27 mouse cellular contexts compared by ENCODE assay signal in genomic region chr10:77724855-77725254, GRCm38 (mm10). TPM values are rescaled to one million over a fixed set of nuclear protein-coding genes. Genes with fewer than 3 reads are reported as not detected.
A peak's percentile ranks its signal among the peaks of the same experiment; 100 is the strongest.
DNase-seq lines count a peak whose midpoint lies in the region; ATAC-seq and TF ChIP-seq lines count a peak whose summit lies in the region.
"Had no signal": no experiment of that assay in that cellular context is flagged by ENCODE, and none has a peak within 500 bp of the region (broad histone marks: within the 10 kb centered on the region; RNA-seq: fewer than 3 reads in every experiment).

No protein-coding gene starts in this region.

- no peak; the same call in 1 of the 2 replicates for TF ChIP-seq RAD21 in CH12.LX (IDR thresholded peaks at IDR 0.05; ENCODE audit: low read depth, low read length)

- no peak overlapping the region for H3K9ac ChIP-seq in liver, adult 2 months (ENCODE audit: low read depth, low read length)
- no peak overlapping the region for H3K9ac ChIP-seq in liver, embryonic 12.5 days
- no peak overlapping the region for H3K9ac ChIP-seq in CH12.LX (ENCODE audit: insufficient read depth, low read depth)
- H3K9ac ChIP-seq in heart, adult 2 months (ENCODE audit: low read depth, low read length), result no peak overlapping the region
- H3K9ac ChIP-seq: neural tube, embryonic 12.5 days had no signal

- H3K4me3 ChIP-seq in liver, adult 2 months (ENCODE audit: insufficient read depth, low read depth, low read length), result no peak overlapping the region
- H3K4me3 ChIP-seq in liver, embryonic 12.5 days, result no peak overlapping the region
- H3K4me3 ChIP-seq in CH12.LX (replicated peaks in 1 of 3; ENCODE audit: low read depth in 2 of 3, low read length in 2 of 3, poor library complexity in 1 of 3), result no peak overlapping the region
- H3K4me3 ChIP-seq in heart, adult 2 months, result no peak overlapping the region
- H3K4me3 ChIP-seq: left cerebral cortex, adult 2 months; limb, embryonic 10.5 days; neural tube, embryonic 12.5 days had no signal

- in situ Hi-C loops in CH12.LX (cut with MboI; ENCODE audit: low pct_ligation_motif_present, low pct_unique_long_range_greater_than_20kb, low sequenced_read_pairs), result no loop called here

- no peak overlapping the region for H3K4me2 ChIP-seq in liver, embryonic 12.5 days
- no peak overlapping the region for H3K4me2 ChIP-seq in CH12.LX (ENCODE audit: insufficient read depth, low read depth, poor library complexity, severe bottlenecking)
- H3K4me2 ChIP-seq: midbrain, embryonic 11.5 days; neural tube, embryonic 12.5 days had no signal

- peak; percentile 25; the same call in 1 of the 2 replicates for TF ChIP-seq CTCF in liver, adult 2 months (IDR thresholded peaks at IDR 0.05; ENCODE audit: low read depth, low read length)
- peak in 1 of 2 experiments; percentile 33; a peak in 2 of 4 replicates for TF ChIP-seq CTCF in CH12.LX (conservative IDR thresholded peaks at IDR 0.05 in 1 of 2, IDR thresholded peaks at IDR 0.05 in 1 of 2; ENCODE audit: low read depth in 2 of 2, low read length in 2 of 2)
- no peak for TF ChIP-seq CTCF in heart, adult 2 months (IDR thresholded peaks at IDR 0.05)

- no peaks in the 10 kb centered on the region for H3K9me3 ChIP-seq in liver, embryonic 12.5 days (replicated peaks)
- peaks cover 10% of the 10 kb centered on the region for H3K9me3 ChIP-seq in CH12.LX (replicated peaks; ENCODE audit: low read length)
- H3K9me3 ChIP-seq: limb, embryonic 10.5 days; neural tube, embryonic 12.5 days had no signal

- H3K79me2 ChIP-seq in liver, adult 2 months (ENCODE audit: control insufficient read depth, insufficient read depth, low read length), result no peaks in the 10 kb centered on the region
- H3K79me2 ChIP-seq in CH12.LX (replicated peaks; ENCODE audit: control insufficient read depth, extremely low read depth, insufficient read depth, poor library complexity, severe bottlenecking), result no peaks in the 10 kb centered on the region
- no peaks in the 10 kb centered on the region for H3K79me2 ChIP-seq in heart, adult 2 months (replicated peaks; ENCODE audit: control insufficient read depth, insufficient read depth, low read length)

- intact Hi-C loops in heart, adult 2 months (cut with DNase I), result no loop called here
- intact Hi-C loops in gastrocnemius, postnatal 14 days (cut with DNase I; ENCODE audit: low total_unique reads), result no loop called here

- no peaks in the 10 kb centered on the region for H3K36me3 ChIP-seq in liver, adult 2 months (ENCODE audit: control insufficient read depth, insufficient read depth, low read length)
- H3K36me3 ChIP-seq in liver, embryonic 12.5 days, result no peaks in the 10 kb centered on the region
- no peaks in the 10 kb centered on the region for H3K36me3 ChIP-seq in CH12.LX (replicated peaks in 1 of 2; ENCODE audit: control insufficient read depth in 1 of 2, insufficient read depth in 1 of 2, low read length in 1 of 2)
- H3K36me3 ChIP-seq in heart, adult 2 months (ENCODE audit: control insufficient read depth, insufficient read depth, low read length), result no peaks in the 10 kb centered on the region
- H3K36me3 ChIP-seq: limb, embryonic 10.5 days; neural tube, embryonic 12.5 days had no signal

- no peak overlapping the region for H3K27ac ChIP-seq in liver, adult 2 months (replicated peaks; ENCODE audit: insufficient read depth, low read depth, low read length)
- no peak overlapping the region for H3K27ac ChIP-seq in liver, embryonic 12.5 days
- H3K27ac ChIP-seq in CH12.LX (ENCODE audit: insufficient read depth, low read depth), result no peak overlapping the region
- H3K27ac ChIP-seq in heart, adult 2 months, result no peak overlapping the region
- H3K27ac ChIP-seq: left cerebral cortex, adult 2 months; limb, embryonic 10.5 days; macrophage; neural tube, embryonic 12.5 days had no signal

- 77% methylated on average over 8 of the region's 8 CpGs for WGBS in liver, adult 2 months
- 56% methylated on average over 8 of the region's 8 CpGs for WGBS in liver, embryonic 12.5 days (ENCODE audit: insufficient replicate concordance)
- 77% methylated on average over 8 of the region's 8 CpGs for whole genome bisulfite sequencing in heart, adult 2 months

- no peaks in the 10 kb centered on the region for H3K27me3 ChIP-seq in liver, adult 2 months (ENCODE audit: control insufficient read depth, insufficient read depth, low read length)
- H3K27me3 ChIP-seq in liver, embryonic 12.5 days (replicated peaks), result 0 out of 2 replicates have a peak, but pooled peaks cover 5% of the 10 kb centered on the region
- peaks cover 48% of the 10 kb centered on the region for H3K27me3 ChIP-seq in CH12.LX (replicated peaks)
- no peaks in the 10 kb centered on the region for H3K27me3 ChIP-seq in heart, adult 2 months (ENCODE audit: control insufficient read depth, insufficient read depth, low read length)
- H3K27me3 ChIP-seq: neural tube, embryonic 12.5 days had no signal

- no peak for DNase-seq in liver, adult 2 months (ENCODE audit: extremely low read depth, low read depth, low spot score)
- peak; percentile 37 for DNase-seq in A20 (ENCODE audit: low read depth, low spot score)
- no peak for DNase-seq in CH12.LX (ENCODE audit: extremely low read depth)
- DNase-seq in ZHBTc4 (ENCODE audit: low read depth, low spot score), result peak; percentile 66
- no peak for DNase-seq in heart, adult 2 months
- DNase-seq in gastrocnemius, postnatal 14 days, result no peak
- DNase-seq: adrenal gland, adult 2 months; cerebellum, adult 8-10 months; gastrocnemius, postnatal 25 days had no signal

- no peak for TF ChIP-seq POLR2A in liver, adult 2 months (IDR thresholded peaks at IDR 0.05; ENCODE audit: extremely low read depth, insufficient read depth, low read length)
- no peak for TF ChIP-seq POLR2A in CH12.LX (IDR thresholded peaks at IDR 0.05; ENCODE audit: low read depth, low read length)
- no peak for TF ChIP-seq POLR2A in heart, adult 2 months (IDR thresholded peaks at IDR 0.05; ENCODE audit: insufficient read depth, low read depth, low read length)

- dilution Hi-C loops in CH12.LX (cut with MboI; ENCODE audit: extremely low pct_ligation_motif_present, extremely low pct_unique_long_range_greater_than_20kb, low sequenced_read_pairs), result no loop called here

- no peak for TF ChIP-seq EP300 in CH12.LX (IDR thresholded peaks at IDR 0.05; ENCODE audit: low read length)
- TF ChIP-seq EP300 in heart, adult 2 months (IDR thresholded peaks at IDR 0.05; ENCODE audit: insufficient read depth, low read depth, low read length), result no peak

- H3K4me1 ChIP-seq in liver, adult 2 months (ENCODE audit: control insufficient read depth, insufficient read depth, low read length), result no peaks in the 10 kb centered on the region
- no peaks in the 10 kb centered on the region for H3K4me1 ChIP-seq in liver, embryonic 12.5 days
- no peaks in the 10 kb centered on the region for H3K4me1 ChIP-seq in CH12.LX (ENCODE audit: control insufficient read depth in 1 of 2, insufficient read depth in 2 of 2)
- no peaks in the 10 kb centered on the region for H3K4me1 ChIP-seq in heart, adult 2 months (ENCODE audit: control insufficient read depth, insufficient read depth, low read length)
- H3K4me1 ChIP-seq: limb, embryonic 10.5 days; neural tube, embryonic 12.5 days had no signal

- ATAC-seq in liver, embryonic 12.5 days, result no peak
- ATAC-seq: inflammation-experienced regulatory T-cells, adult 6 months had no signal

TF ChIP-seq in CH12.LX, 34 proteins besides CTCF, POLR2A, EP300 and RAD21 (continues in another document):
- no peak for TF ChIP-seq SIN3A (IDR thresholded peaks at IDR 0.05; ENCODE audit: low read length)

RNA-seq across cellular contexts. Expression of gene Gm10100, which starts 1.4 kb away (rescaled TPM):
- not detected in 2 replicates for total RNA-seq in liver, adult 2 months (2014; rRNA removed)
- not detected in 2 replicates for polyA plus RNA-seq in liver, adult 2 months (2012; rRNA removed)
- not detected in 2 replicates for polyA plus RNA-seq in liver, embryonic 12.5 days (2016; fragmentation: Nextera tagmentation; extraction: Ambion mirVana)
- total RNA-seq in CH12.LX (2012; rRNA removed) (not detected in 2 replicates), CH12.LX (2014; rRNA removed) (not detected in 2 replicates)
- not detected in 2 replicates for polyA plus RNA-seq in CH12.LX (2012; ENCODE audit: insufficient read length, low read depth)
- total RNA-seq in heart, adult 2 months (2021), result not detected
- polyA plus RNA-seq in heart, adult 2 months (2012; rRNA removed), result not detected in 2 replicates
- total RNA-seq in gastrocnemius, postnatal 14 days (2021), result not detected
- total RNA-seq: adrenal gland, adult 2 months; gastrocnemius, postnatal 25 days; layer of hippocampus, adult 8-10 months; left cerebral cortex, adult 2 months; monocyte, adult 5-6 weeks had no signal
- polyA plus RNA-seq: adrenal gland, adult 2 months; cortical plate, adult 2 months; embryonic facial prominence, embryonic 14.5 days; forebrain, embryonic 11.5 days; frontal cortex, adult 2 months; heart, postnatal 0 days; hindbrain, embryonic 11.5 days; inflammation-experienced regulatory T-cells, adult 6 months; kidney, embryonic 16.5 days; limb, embryonic 10.5 days; liver, embryonic 16.5 days; macrophage; midbrain, embryonic 11.5 days; neural tube, embryonic 12.5 days; thymus, postnatal 0 days had no signal

RNA-seq across cellular contexts. Expression of gene Krtap12-1, which starts 4.5 kb away (rescaled TPM):
- total RNA-seq in liver, adult 2 months (2014; rRNA removed), result not detected in 2 replicates
- not detected in 2 replicates for polyA plus RNA-seq in liver, adult 2 months (2012; rRNA removed)
- polyA plus RNA-seq in liver, embryonic 12.5 days (2016; fragmentation: Nextera tagmentation; extraction: Ambion mirVana), result not detected in 2 replicates
- not detected in 2 replicates for total RNA-seq in CH12.LX (2012; rRNA removed)
- total RNA-seq in CH12.LX (2014; rRNA removed), result not detected in 2 replicates
- polyA plus RNA-seq in CH12.LX (2012; ENCODE audit: insufficient read length, low read depth), result not detected in 2 replicates
- not detected for total RNA-seq in heart, adult 2 months (2021)
- not detected in 2 replicates for polyA plus RNA-seq in heart, adult 2 months (2012; rRNA removed)
- total RNA-seq in gastrocnemius, postnatal 14 days (2021), result not detected
- total RNA-seq: adrenal gland, adult 2 months; gastrocnemius, postnatal 25 days; layer of hippocampus, adult 8-10 months; left cerebral cortex, adult 2 months; monocyte, adult 5-6 weeks had no signal
- polyA plus RNA-seq: adrenal gland, adult 2 months; cortical plate, adult 2 months; embryonic facial prominence, embryonic 14.5 days; forebrain, embryonic 11.5 days; frontal cortex, adult 2 months; heart, postnatal 0 days; hindbrain, embryonic 11.5 days; inflammation-experienced regulatory T-cells, adult 6 months; kidney, embryonic 16.5 days; limb, embryonic 10.5 days; liver, embryonic 16.5 days; macrophage; midbrain, embryonic 11.5 days; neural tube, embryonic 12.5 days; thymus, postnatal 0 days had no signal

RNA-seq across cellular contexts. Expression of gene Gm10142, which starts 9.2 kb away (rescaled TPM):
- total RNA-seq in liver, adult 2 months (2014; rRNA removed), result not detected in 2 replicates
- polyA plus RNA-seq in liver, adult 2 months (2012; rRNA removed), result not detected in 2 replicates
- polyA plus RNA-seq in liver, embryonic 12.5 days (2016; fragmentation: Nextera tagmentation; extraction: Ambion mirVana), result not detected in 2 replicates
- total RNA-seq in CH12.LX (2012; rRNA removed), result not detected in 2 replicates
- not detected in 2 replicates for total RNA-seq in CH12.LX (2014; rRNA removed)
- not detected in 2 replicates for polyA plus RNA-seq in CH12.LX (2012; ENCODE audit: insufficient read length, low read depth)
- not detected for total RNA-seq in heart, adult 2 months (2021)
- not detected in 2 replicates for polyA plus RNA-seq in heart, adult 2 months (2012; rRNA removed)
- total RNA-seq in gastrocnemius, postnatal 14 days (2021), result not detected
- total RNA-seq: adrenal gland, adult 2 months; gastrocnemius, postnatal 25 days; layer of hippocampus, adult 8-10 months; left cerebral cortex, adult 2 months; monocyte, adult 5-6 weeks had no signal
- polyA plus RNA-seq: adrenal gland, adult 2 months; cortical plate, adult 2 months; embryonic facial prominence, embryonic 14.5 days; forebrain, embryonic 11.5 days; frontal cortex, adult 2 months; heart, postnatal 0 days; hindbrain, embryonic 11.5 days; inflammation-experienced regulatory T-cells, adult 6 months; kidney, embryonic 16.5 days; limb, embryonic 10.5 days; liver, embryonic 16.5 days; macrophage; midbrain, embryonic 11.5 days; neural tube, embryonic 12.5 days; thymus, postnatal 0 days had no signal

RNA-seq across cellular contexts. Expression of gene Gm10024, which starts 13.6 kb away (rescaled TPM):
- not detected in 2 replicates for total RNA-seq in liver, adult 2 months (2014; rRNA removed)
- not detected in 2 replicates for polyA plus RNA-seq in liver, adult 2 months (2012; rRNA removed)
- not detected in 2 replicates for polyA plus RNA-seq in liver, embryonic 12.5 days (2016; fragmentation: Nextera tagmentation; extraction: Ambion mirVana)
- total RNA-seq in CH12.LX (2012; rRNA removed) (not detected in 2 replicates), CH12.LX (2014; rRNA removed) (not detected in 2 replicates)
- not detected in 2 replicates for polyA plus RNA-seq in CH12.LX (2012; ENCODE audit: insufficient read length, low read depth)
- total RNA-seq in heart, adult 2 months (2021), result not detected
- not detected in 2 replicates for polyA plus RNA-seq in heart, adult 2 months (2012; rRNA removed)
- total RNA-seq in gastrocnemius, postnatal 14 days (2021), result not detected
- total RNA-seq: adrenal gland, adult 2 months; gastrocnemius, postnatal 25 days; layer of hippocampus, adult 8-10 months; left cerebral cortex, adult 2 months; monocyte, adult 5-6 weeks had no signal
- polyA plus RNA-seq: adrenal gland, adult 2 months; cortical plate, adult 2 months; forebrain, embryonic 11.5 days; frontal cortex, adult 2 months; heart, postnatal 0 days; hindbrain, embryonic 11.5 days; inflammation-experienced regulatory T-cells, adult 6 months; kidney, embryonic 16.5 days; limb, embryonic 10.5 days; liver, embryonic 16.5 days; macrophage; midbrain, embryonic 11.5 days; neural tube, embryonic 12.5 days; thymus, postnatal 0 days had no signal

RNA-seq across cellular contexts. Expression of gene Gm18596, which starts 17.6 kb away (rescaled TPM):
- not detected in 2 replicates for total RNA-seq in liver, adult 2 months (2014; rRNA removed)
- polyA plus RNA-seq in liver, adult 2 months (2012; rRNA removed), result not detected in 2 replicates
- polyA plus RNA-seq in liver, embryonic 12.5 days (2016; fragmentation: Nextera tagmentation; extraction: Ambion mirVana), result not detected in 2 replicates
- total RNA-seq in CH12.LX (2012; rRNA removed) (not detected in 2 replicates), CH12.LX (2014; rRNA removed) (not detected in 2 replicates)
- polyA plus RNA-seq in CH12.LX (2012; ENCODE audit: insufficient read length, low read depth), result not detected in 2 replicates
- total RNA-seq in heart, adult 2 months (2021), result not detected
- polyA plus RNA-seq in heart, adult 2 months (2012; rRNA removed), result not detected in 2 replicates
- not detected for total RNA-seq in gastrocnemius, postnatal 14 days (2021)
- total RNA-seq: adrenal gland, adult 2 months; gastrocnemius, postnatal 25 days; layer of hippocampus, adult 8-10 months; left cerebral cortex, adult 2 months; monocyte, adult 5-6 weeks had no signal
- polyA plus RNA-seq: adrenal gland, adult 2 months; cortical plate, adult 2 months; embryonic facial prominence, embryonic 14.5 days; forebrain, embryonic 11.5 days; frontal cortex, adult 2 months; heart, postnatal 0 days; hindbrain, embryonic 11.5 days; inflammation-experienced regulatory T-cells, adult 6 months; kidney, embryonic 16.5 days; limb, embryonic 10.5 days; liver, embryonic 16.5 days; macrophage; midbrain, embryonic 11.5 days; neural tube, embryonic 12.5 days; thymus, postnatal 0 days had no signal

Comparison
In these comparisons a context has a peak if more than half of its experiments do, and no peak if none do; other contexts are left out.
1. DNase-seq: peak in A20 (single experiment) and ZHBTc4 (single experiment); none in liver, adult 2 months (single experiment), CH12.LX (single experiment), heart, adult 2 months (0 of 2) and gastrocnemius, postnatal 14 days (single experiment).